Mouse (Mus musculus): ENCODE data around the gene Srrt.

GRCm38 (mm10) chr5:137285986-137286385, 21.5 kb downstream of the Srrt start:
- TF ChIP-seq POLR2A (IDR thresholded peaks at IDR 0.05; ENCODE audit: extremely low read depth, insufficient read depth, low read length) = no peak
- no peak for TF ChIP-seq CTCF (IDR thresholded peaks at IDR 0.05; ENCODE audit: low read depth, low read length)
